Comparison of ENCODE assay signal across 8 mouse cellular contexts in the genomic region with DNA sequence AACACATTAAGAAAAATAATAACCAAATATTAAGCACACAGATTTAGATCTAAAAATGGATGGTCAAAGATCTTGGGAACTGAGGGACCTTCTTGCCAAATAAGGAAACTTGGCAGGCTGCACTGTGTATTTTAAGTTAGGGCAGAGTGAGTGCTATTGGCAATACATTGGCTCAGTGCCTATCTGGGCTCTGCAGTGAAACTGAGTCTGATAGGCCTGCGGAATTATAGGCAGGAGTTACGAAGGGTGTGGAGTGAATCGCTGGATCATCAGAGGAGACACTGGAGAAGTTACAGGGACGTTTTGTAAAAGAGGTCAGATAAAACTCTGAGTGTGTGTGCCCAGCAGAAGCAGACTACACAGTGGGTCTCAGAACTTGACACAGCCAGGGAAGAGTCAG. TPM values are rescaled to one million over a fixed set of nuclear protein-coding genes. Genes with fewer than 3 reads are reported as not detected.
DNase-seq lines count a peak whose midpoint lies in the region; ATAC-seq and TF ChIP-seq lines count a peak whose summit lies in the region.

No protein-coding gene starts in this region.

- H3K4me3 ChIP-seq in liver, embryonic 15.5 days (replicated peaks): peak overlapping the region; percentile 40
- peak overlapping the region; percentile 17; the same call in 1 of the 2 replicates for H3K4me3 ChIP-seq in stomach, postnatal 0 days (ENCODE audit: low read depth, low read length)
- no peak overlapping the region for H3K4me3 ChIP-seq in forebrain, embryonic 10.5 days

- peak; percentile 91 for ATAC-seq in liver, embryonic 15.5 days (ENCODE audit: insufficient read depth)
- ATAC-seq in stomach, postnatal 0 days (ENCODE audit: low FRiP score, low TSS enrichment): 0 out of 2 replicates have a peak, but pooled peaks have one; percentile 28

- TF ChIP-seq EP300 in stomach, postnatal 0 days (optimal IDR thresholded peaks at IDR 0.05): no peak

- DNase-seq in spleen, adult 12 weeks (ENCODE audit: low spot score): peak; percentile 66
- no peak for DNase-seq in spleen, adult 18-20 months
- peak; percentile 47 for DNase-seq in fibroblast of lung, adult 2 months (ENCODE audit: low read depth)
- peak; percentile 46 for DNase-seq in stomach, postnatal 0 days (ENCODE audit: low spot score)
- no peak for DNase-seq in forebrain, embryonic 10.5 days (ENCODE audit: extremely low spot score, low spot score)
- no peak for DNase-seq in retina, embryonic 14.5 days (ENCODE audit: low spot score)
- no peak for DNase-seq in MN1 (ENCODE audit: low spot score)

- no peak for TF ChIP-seq CTCF in stomach, postnatal 0 days (IDR thresholded peaks at IDR 0.05; ENCODE audit: low read depth)

- peaks cover 22% of the 10 kb centered on the region for H3K4me1 ChIP-seq in liver, embryonic 15.5 days (replicated peaks)
- 0 out of 2 replicates have a peak, but pooled peaks cover 5% of the 10 kb centered on the region for H3K4me1 ChIP-seq in stomach, postnatal 0 days (replicated peaks; ENCODE audit: control insufficient read depth, insufficient read depth)
- H3K4me1 ChIP-seq in forebrain, embryonic 10.5 days: peaks cover 19% of the 10 kb centered on the region

- H3K27ac ChIP-seq in liver, embryonic 15.5 days (replicated peaks): peak overlapping the region; percentile 87
- H3K27ac ChIP-seq in stomach, postnatal 0 days (replicated peaks): peak overlapping the region; percentile 71
- H3K27ac ChIP-seq in forebrain, embryonic 10.5 days: no peak overlapping the region

- no peaks in the 10 kb centered on the region for H3K9me3 ChIP-seq in liver, embryonic 15.5 days (replicated peaks)
- H3K9me3 ChIP-seq in stomach, postnatal 0 days (ENCODE audit: control insufficient read depth, low read length): no peaks in the 10 kb centered on the region
- H3K9me3 ChIP-seq in forebrain, embryonic 10.5 days: no peaks in the 10 kb centered on the region

- H3K9ac ChIP-seq in liver, embryonic 15.5 days: peak overlapping the region; percentile 58
- 0 out of 2 replicates have a peak overlapping the region, but pooled peaks have one; percentile 19 for H3K9ac ChIP-seq in stomach, postnatal 0 days (ENCODE audit: low read length)

- peak overlapping the region; percentile 66 for H3K4me2 ChIP-seq in liver, embryonic 15.5 days
- H3K4me2 ChIP-seq in stomach, postnatal 0 days (replicated peaks; ENCODE audit: low read depth): peak overlapping the region; percentile 47

- WGBS in liver, embryonic 15.5 days (ENCODE audit: insufficient replicate concordance): 7% methylated on average over 4 of the region's 4 CpGs
- 23% methylated on average over 4 of the region's 4 CpGs for WGBS in stomach, postnatal 0 days
- WGBS in forebrain, embryonic 10.5 days: 67% methylated on average over 4 of the region's 4 CpGs

- peaks cover 7% of the 10 kb centered on the region; the same call in 1 of the 2 replicates for H3K27me3 ChIP-seq in liver, embryonic 15.5 days
- H3K27me3 ChIP-seq in stomach, postnatal 0 days (ENCODE audit: control insufficient read depth, insufficient read depth, low read length): no peaks in the 10 kb centered on the region
- peaks cover 32% of the 10 kb centered on the region for H3K27me3 ChIP-seq in forebrain, embryonic 10.5 days (ENCODE audit: poor library complexity, severe bottlenecking)

- H3K36me3 ChIP-seq in liver, embryonic 15.5 days (replicated peaks): no peaks in the 10 kb centered on the region
- no peaks in the 10 kb centered on the region for H3K36me3 ChIP-seq in stomach, postnatal 0 days (ENCODE audit: control insufficient read depth, insufficient read depth, low read length)
- no peaks in the 10 kb centered on the region for H3K36me3 ChIP-seq in forebrain, embryonic 10.5 days (replicated peaks)

RNA-seq across cellular contexts. Expression of a gene that starts 1.7 kb away (rescaled TPM):
- polyA plus RNA-seq in liver, embryonic 15.5 days (2015; fragmentation: Nextera tagmentation; extraction: Ambion mirVana): 6.9 and 7.5 TPM in 2 replicates
- polyA plus RNA-seq in stomach, postnatal 0 days (2015; fragmentation: Nextera tagmentation; extraction: Ambion mirVana): 15.9 and 17.0 TPM in 2 replicates
- 6.9 and 7.6 TPM in 2 replicates for polyA plus RNA-seq in forebrain, embryonic 10.5 days (2016; fragmentation: Nextera tagmentation; extraction: Ambion mirVana)

Comparison
In these comparisons a context has a peak if more than half of its experiments do, and no peak if none do; other contexts are left out.
1. DNase-seq: peak in spleen, adult 12 weeks (single experiment), fibroblast of lung, adult 2 months (single experiment) and stomach, postnatal 0 days (single experiment); none in spleen, adult 18-20 months (0 of 2), forebrain, embryonic 10.5 days (single experiment), retina, embryonic 14.5 days (single experiment) and MN1 (single experiment).